Mouse (Mus musculus): ENCODE results near the gene Foxj3. TPM values are rescaled to one million over a fixed set of nuclear protein-coding genes. Genes with fewer than 3 reads are reported as not detected.

The Foxj3 gene
- polyA plus RNA-seq (2014; fragmentation: Illumina TruSeq; extraction: RNeasy Lipid Tissue Mini Kit (QIAGEN cat#74804); ENCODE audit: insufficient read depth, low read depth, low replicate concordance) = 9.1 TPM

GRCm38 (mm10) chr4:119536615-119537014 lies at the start of gene Foxj3:
TSS of gene Foxj3 (plus strand) at chr4:119537004.

GRCm38 (mm10) chr4:119492291-119492932 lies 44.4 kb upstream of the Foxj3 start, which contains the start of gene Rimkla:
TSS of gene Rimkla (minus strand) at chr4:119492628.

GRCm38 (mm10) chr4:119539031-119539824 lies 2.4 kb downstream of the Foxj3 start, which contains the start of gene Frg2f1:
TSS of gene Frg2f1 (minus strand) at chr4:119539529.

GRCm38 (mm10) chr4:119637176-119637845 lies 100.5 kb downstream of the Foxj3 start, which contains the start of gene Guca2a:
TSS of gene Guca2a (plus strand) at chr4:119637704.

GRCm38 (mm10) chr4:119658731-119659130 lies 121.9 kb downstream of the Foxj3 start, which contains the start of gene Guca2b:
TSS of gene Guca2b (minus strand) at chr4:119658954.

Other genes starting within 250 kb of the Foxj3 start
- 519 TPM for gene Ybx1, start 242.4 kb upstream of the Foxj3 start, polyA plus RNA-seq (2014; fragmentation: Illumina TruSeq; extraction: RNeasy Lipid Tissue Mini Kit (QIAGEN cat#74804); ENCODE audit: insufficient read depth, low read depth, low replicate concordance)
- gene Ppih, start 216.5 kb upstream of the Foxj3 start, polyA plus RNA-seq (2014; fragmentation: Illumina TruSeq; extraction: RNeasy Lipid Tissue Mini Kit (QIAGEN cat#74804); ENCODE audit: insufficient read depth, low read depth, low replicate concordance) = 27.0 TPM
- gene Ccdc30, start 121.5 kb upstream of the Foxj3 start, polyA plus RNA-seq (2014; fragmentation: Illumina TruSeq; extraction: RNeasy Lipid Tissue Mini Kit (QIAGEN cat#74804); ENCODE audit: insufficient read depth, low read depth, low replicate concordance) = 6.5 TPM
- 13.9 TPM for gene Ppcs, start 114.6 kb upstream of the Foxj3 start, polyA plus RNA-seq (2014; fragmentation: Illumina TruSeq; extraction: RNeasy Lipid Tissue Mini Kit (QIAGEN cat#74804); ENCODE audit: insufficient read depth, low read depth, low replicate concordance)
- gene Zmynd12, start 114.2 kb upstream of the Foxj3 start, polyA plus RNA-seq (2014; fragmentation: Illumina TruSeq; extraction: RNeasy Lipid Tissue Mini Kit (QIAGEN cat#74804); ENCODE audit: insufficient read depth, low read depth, low replicate concordance) = 3.1 TPM
- not detected for gene Rimkla, start 44.4 kb upstream of the Foxj3 start, polyA plus RNA-seq (2014; fragmentation: Illumina TruSeq; extraction: RNeasy Lipid Tissue Mini Kit (QIAGEN cat#74804); ENCODE audit: insufficient read depth, low read depth, low replicate concordance)
- gene Frg2f1, start 2.5 kb downstream of the Foxj3 start, polyA plus RNA-seq (2014; fragmentation: Illumina TruSeq; extraction: RNeasy Lipid Tissue Mini Kit (QIAGEN cat#74804); ENCODE audit: insufficient read depth, low read depth, low replicate concordance) = 4.3 TPM
- gene Guca2a, start 100.7 kb downstream of the Foxj3 start, polyA plus RNA-seq (2014; fragmentation: Illumina TruSeq; extraction: RNeasy Lipid Tissue Mini Kit (QIAGEN cat#74804); ENCODE audit: insufficient read depth, low read depth, low replicate concordance) = not detected
- not detected for gene Guca2b, start 122.0 kb downstream of the Foxj3 start, polyA plus RNA-seq (2014; fragmentation: Illumina TruSeq; extraction: RNeasy Lipid Tissue Mini Kit (QIAGEN cat#74804); ENCODE audit: insufficient read depth, low read depth, low replicate concordance)
- gene Hivep3, start 196.8 kb downstream of the Foxj3 start, polyA plus RNA-seq (2014; fragmentation: Illumina TruSeq; extraction: RNeasy Lipid Tissue Mini Kit (QIAGEN cat#74804); ENCODE audit: insufficient read depth, low read depth, low replicate concordance) = 17.5 TPM

Measured in lung, adult 10 weeks (tissue).